Mouse (Mus musculus) frontal cortex, adult (tissue): ENCODE measurements at regions not wholly inside any gene's neighbourhood (a gene's known extent, or its start where the extent isn't known, plus 50 kb on each side); places are given as distances from the start of the nearest gene placed in this dataset.
A peak's percentile ranks its signal among the peaks of the same experiment; 100 is the strongest.

Experiments used
- ATAC-seq: cut with Nextera tagmentation; 2 replicates; pipeline ENCODE4 v1.9.2; 2017; ENCODE audit warnings: mild to moderate bottlenecking, moderate library complexity, mixed read lengths; ENCODE audit not compliant: low TSS enrichment

GRCm38 (mm10) chr14:111149653-111150052 is 394.7 kb upstream of the Slitrk6 start:
- peak; percentile 80 for ATAC-seq

- ATAC-seq = no peak
Measured at GRCm38 (mm10) chr14:111116600-111116999, 361.7 kb upstream of the Slitrk6 start.

GRCm38 (mm10) chr14:111103579-111103978 is 348.6 kb upstream of the Slitrk6 start:
- ATAC-seq = no peak

GRCm38 (mm10) chr14:111100257-111100656 is 345.3 kb upstream of the Slitrk6 start:
- ATAC-seq = peak; percentile 99

GRCm38 (mm10) chr14:111096229-111096628 is 341.3 kb upstream of the Slitrk6 start:
- peak; percentile 91 for ATAC-seq

GRCm38 (mm10) chr14:111074517-111074916 is 319.6 kb upstream of the Slitrk6 start:
- ATAC-seq = no peak

GRCm38 (mm10) chr14:111073529-111073928 is 318.6 kb upstream of the Slitrk6 start:
- ATAC-seq = no peak
